Mouse (Mus musculus): ENCODE measurements around the gene Rasgrf2.

- TF ChIP-seq CTCF (IDR thresholded peaks at IDR 0.05; ENCODE audit: low read depth) (no peak), EP300 (optimal IDR thresholded peaks at IDR 0.05) (no peak)
Observed at GRCm38 (mm10) chr13:91985915-91986589, 145.4 kb downstream of the Rasgrf2 start.

Measured in stomach, postnatal 0 days (tissue).